Mouse (Mus musculus): ENCODE measurements around the gene Ooep. TPM values are rescaled to one million over a fixed set of nuclear protein-coding genes. Genes with fewer than 3 reads are reported as not detected.
"Not testable (repeated sequence)": the region's sequence is repeated elsewhere in the genome, so short reads cannot be mapped to it uniquely, and the experiment has no call there.

Gene Ooep
- polyA plus RNA-seq, 1 experiment from 2014 or later, result 0.66 TPM

DNA sequence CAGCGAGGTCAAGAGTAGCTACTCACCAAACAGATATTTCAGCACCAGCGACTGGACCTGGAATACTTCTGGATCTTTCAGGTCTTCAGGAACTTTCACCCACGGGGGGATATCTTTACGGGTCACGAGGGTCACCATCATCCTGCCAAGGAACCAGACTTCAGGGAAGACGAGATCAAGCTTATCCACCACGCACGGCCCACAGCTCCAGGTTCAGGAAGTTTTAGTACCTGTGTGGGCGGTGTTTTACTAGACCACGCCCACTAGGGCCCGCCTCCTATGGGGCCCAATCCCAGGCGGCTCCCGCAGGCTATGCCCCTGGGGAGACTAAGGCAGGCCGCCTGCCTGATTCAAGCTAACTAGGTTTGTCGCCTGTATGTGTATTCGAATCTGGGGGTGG is 10.6 kb downstream of the Ooep start, which contains the start of gene Dppa5a:
Gene Dppa5a, minus strand, starts transcription at position 219 of the 400 bp plus-strand sequence.
- 80% methylated on average over 16 of the region's 16 CpGs for WGBS
- H3K36me3 ChIP-seq (ENCODE audit: control insufficient read depth, insufficient read depth, low read length); H3K4me2 ChIP-seq (ENCODE audit: low read length); H3K9ac ChIP-seq (ENCODE audit: low read length); H3K27ac ChIP-seq (replicated peaks in 1 of 2; ENCODE audit: control insufficient read depth in 1 of 2, insufficient read depth in 1 of 2, low read depth in 2 of 2, low read length in 2 of 2); H3K4me1 ChIP-seq (ENCODE audit: control insufficient read depth in 2 of 2, insufficient read depth in 2 of 2, low read length in 2 of 2); H3K4me3 ChIP-seq (ENCODE audit: control insufficient read depth in 1 of 2, insufficient read depth in 1 of 2, low read depth in 1 of 2, low read length in 2 of 2); H3K27me3 ChIP-seq (ENCODE audit: control insufficient read depth, insufficient read depth, low read length); H3K9me3 ChIP-seq (ENCODE audit: control insufficient read depth, low read length); ATAC-seq (ENCODE audit: insufficient number of reproducible peaks, insufficient read depth, low FRiP score, low read depth): not testable (repeated sequence)

- no peaks in the 10 kb centered on the region for H3K4me1 ChIP-seq (ENCODE audit: control insufficient read depth in 2 of 2, insufficient read depth in 2 of 2, low read length in 2 of 2)
- no peaks in the 10 kb centered on the region for H3K36me3 ChIP-seq (ENCODE audit: control insufficient read depth, insufficient read depth, low read length)
- H3K4me2 ChIP-seq (ENCODE audit: low read length), result no peak overlapping the region
- H3K27me3 ChIP-seq (ENCODE audit: control insufficient read depth, insufficient read depth, low read length), result no peaks in the 10 kb centered on the region
- H3K27ac ChIP-seq (replicated peaks in 1 of 2; ENCODE audit: control insufficient read depth in 1 of 2, insufficient read depth in 1 of 2, low read depth in 2 of 2, low read length in 2 of 2), result no peak overlapping the region
- no peak for ATAC-seq (ENCODE audit: insufficient number of reproducible peaks, insufficient read depth, low FRiP score, low read depth)
- H3K9ac ChIP-seq (ENCODE audit: low read length), result no peak overlapping the region
- H3K9me3 ChIP-seq (ENCODE audit: control insufficient read depth, low read length), result no peaks in the 10 kb centered on the region
- 60% methylated on average over 13 of the region's 13 CpGs for WGBS
- no peak overlapping the region for H3K4me3 ChIP-seq (ENCODE audit: control insufficient read depth in 1 of 2, insufficient read depth in 1 of 2, low read depth in 1 of 2, low read length in 2 of 2)
These were observed 12.5 kb downstream of the Ooep start for GRCm38 (mm10) chr9:78365850-78366544.

GRCm38 (mm10) chr9:78364701-78365100 is 13.8 kb downstream of the Ooep start:
- Histone ChIP-seq H3K27ac (replicated peaks in 1 of 2; ENCODE audit: control insufficient read depth in 1 of 2, insufficient read depth in 1 of 2, low read depth in 2 of 2, low read length in 2 of 2) (no peak overlapping the region), H3K27me3 (ENCODE audit: control insufficient read depth, insufficient read depth, low read length) (no peaks in the 10 kb centered on the region), H3K4me2 (ENCODE audit: low read length) (no peak overlapping the region), H3K4me3 (ENCODE audit: control insufficient read depth in 1 of 2, insufficient read depth in 1 of 2, low read depth in 1 of 2, low read length in 2 of 2) (no peak overlapping the region), H3K4me1 (ENCODE audit: control insufficient read depth in 2 of 2, insufficient read depth in 2 of 2, low read length in 2 of 2) (no peaks in the 10 kb centered on the region), H3K9ac (ENCODE audit: low read length) (no peak overlapping the region), H3K36me3 (ENCODE audit: control insufficient read depth, insufficient read depth, low read length) (no peaks in the 10 kb centered on the region), H3K9me3 (ENCODE audit: control insufficient read depth, low read length) (no peaks in the 10 kb centered on the region)
- no peak for ATAC-seq (ENCODE audit: insufficient number of reproducible peaks, insufficient read depth, low FRiP score, low read depth)
- WGBS, result 87% methylated on average over 6 of the region's 6 CpGs

DNA sequence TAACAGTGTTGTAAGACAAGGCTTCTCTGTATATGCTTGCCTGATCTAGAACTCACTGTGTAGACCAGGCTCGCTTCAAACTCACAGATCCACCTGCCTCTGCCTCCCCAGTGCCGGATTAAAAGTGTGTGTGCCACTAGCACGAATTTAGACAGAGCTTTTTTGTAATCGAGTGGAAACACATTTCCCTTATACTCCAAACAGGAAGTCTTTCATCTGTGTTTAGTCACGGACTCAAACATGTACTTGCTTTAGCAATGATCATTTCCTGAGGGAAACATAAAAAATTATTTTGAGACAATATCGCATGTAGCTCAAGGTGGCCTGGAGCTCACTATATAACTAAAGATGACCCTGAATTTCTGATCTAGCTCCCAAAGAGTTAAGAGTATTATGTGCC is 15.2 kb downstream of the Ooep start:
- H3K27ac ChIP-seq (replicated peaks in 1 of 2; ENCODE audit: control insufficient read depth in 1 of 2, insufficient read depth in 1 of 2, low read depth in 2 of 2, low read length in 2 of 2), result no peak overlapping the region
- ATAC-seq (ENCODE audit: insufficient number of reproducible peaks, insufficient read depth, low FRiP score, low read depth), result no peak
- H3K36me3 ChIP-seq (ENCODE audit: control insufficient read depth, insufficient read depth, low read length), result no peaks in the 10 kb centered on the region
- 60% methylated on average over 6 of the region's 6 CpGs for WGBS
- H3K27me3 ChIP-seq (ENCODE audit: control insufficient read depth, insufficient read depth, low read length), result no peaks in the 10 kb centered on the region
- H3K9ac ChIP-seq (ENCODE audit: low read length), result no peak overlapping the region
- no peak overlapping the region for H3K4me2 ChIP-seq (ENCODE audit: low read length)
- H3K9me3 ChIP-seq (ENCODE audit: control insufficient read depth, low read length), result no peaks in the 10 kb centered on the region
- H3K4me1 ChIP-seq (ENCODE audit: control insufficient read depth in 2 of 2, insufficient read depth in 2 of 2, low read length in 2 of 2), result no peaks in the 10 kb centered on the region
- no peak overlapping the region for H3K4me3 ChIP-seq (ENCODE audit: control insufficient read depth in 1 of 2, insufficient read depth in 1 of 2, low read depth in 1 of 2, low read length in 2 of 2)

DNA sequence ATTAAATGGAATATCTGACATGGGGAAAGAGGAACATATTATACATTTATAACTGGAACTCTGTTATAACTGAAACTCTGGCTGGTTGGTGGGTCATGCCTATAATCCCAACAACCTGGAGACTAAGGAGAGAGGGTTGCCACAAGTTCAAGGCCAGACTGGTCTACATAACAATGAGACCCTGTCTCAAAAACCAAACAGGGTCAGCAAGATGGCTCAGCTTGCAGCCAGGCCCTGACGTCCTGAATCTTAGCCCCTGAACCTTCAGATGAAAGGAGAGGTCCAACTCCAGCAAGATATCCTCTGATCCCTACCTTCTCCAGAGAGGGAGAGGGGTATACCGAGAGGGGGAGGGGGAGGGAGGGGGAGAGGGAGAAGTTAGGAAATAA is 18.0 kb downstream of the Ooep start:
- H3K27ac ChIP-seq (replicated peaks in 1 of 2; ENCODE audit: control insufficient read depth in 1 of 2, insufficient read depth in 1 of 2, low read depth in 2 of 2, low read length in 2 of 2), result no peak overlapping the region
- H3K9me3 ChIP-seq (ENCODE audit: control insufficient read depth, low read length), result no peaks in the 10 kb centered on the region
- H3K4me2 ChIP-seq (ENCODE audit: low read length), result no peak overlapping the region
- no peak overlapping the region for H3K4me3 ChIP-seq (ENCODE audit: control insufficient read depth in 1 of 2, insufficient read depth in 1 of 2, low read depth in 1 of 2, low read length in 2 of 2)
- no peaks in the 10 kb centered on the region for H3K27me3 ChIP-seq (ENCODE audit: control insufficient read depth, insufficient read depth, low read length)
- H3K36me3 ChIP-seq (ENCODE audit: control insufficient read depth, insufficient read depth, low read length), result no peaks in the 10 kb centered on the region
- H3K4me1 ChIP-seq (ENCODE audit: control insufficient read depth in 2 of 2, insufficient read depth in 2 of 2, low read length in 2 of 2), result no peaks in the 10 kb centered on the region
- ATAC-seq (ENCODE audit: insufficient number of reproducible peaks, insufficient read depth, low FRiP score, low read depth), result no peak
- H3K9ac ChIP-seq (ENCODE audit: low read length), result no peak overlapping the region
- 51% methylated on average over 2 of the region's 2 CpGs for WGBS

GRCm38 (mm10) chr9:78359750-78360483 is 18.6 kb downstream of the Ooep start:
- WGBS, result 82% methylated on average over 6 of the region's 6 CpGs

DNA sequence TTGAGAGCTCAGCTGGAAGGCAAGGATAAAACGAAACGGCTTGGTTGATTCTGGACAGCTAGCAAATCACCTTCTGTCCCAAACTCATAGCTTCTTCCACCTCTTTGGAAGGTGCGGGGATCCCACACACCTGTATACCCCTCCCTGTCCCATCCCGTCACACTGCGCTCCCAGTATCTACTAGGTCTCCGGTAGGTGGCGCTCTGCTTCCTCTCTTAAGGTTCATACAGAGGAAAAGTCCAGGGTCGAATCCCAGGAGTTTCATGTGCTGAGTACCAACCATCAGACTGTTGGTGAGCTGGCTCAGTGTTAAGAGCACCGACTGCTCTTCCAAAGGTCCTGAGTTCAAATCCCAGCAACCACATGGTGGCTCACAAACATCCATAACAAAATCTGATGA is 20.5 kb downstream of the Ooep start:
- Histone ChIP-seq H3K36me3 (ENCODE audit: control insufficient read depth, insufficient read depth, low read length) (no peaks in the 10 kb centered on the region), H3K4me1 (ENCODE audit: control insufficient read depth in 2 of 2, insufficient read depth in 2 of 2, low read length in 2 of 2) (no peaks in the 10 kb centered on the region), H3K4me2 (ENCODE audit: low read length) (no peak overlapping the region), H3K4me3 (ENCODE audit: control insufficient read depth in 1 of 2, insufficient read depth in 1 of 2, low read depth in 1 of 2, low read length in 2 of 2) (no peak overlapping the region), H3K9me3 (ENCODE audit: control insufficient read depth, low read length) (no peaks in the 10 kb centered on the region), H3K27me3 (ENCODE audit: control insufficient read depth, insufficient read depth, low read length) (no peaks in the 10 kb centered on the region), H3K9ac (ENCODE audit: low read length) (no peak overlapping the region), H3K27ac (replicated peaks in 1 of 2; ENCODE audit: control insufficient read depth in 1 of 2, insufficient read depth in 1 of 2, low read depth in 2 of 2, low read length in 2 of 2) (no peak overlapping the region)
- WGBS, result 12% methylated on average over 9 of the region's 9 CpGs
- ATAC-seq (ENCODE audit: insufficient number of reproducible peaks, insufficient read depth, low FRiP score, low read depth), result no peak

More at GRCm38 (mm10) chr9:78359750-78360483, 18.6 kb downstream of the Ooep start:
- Histone ChIP-seq H3K27ac (replicated peaks in 1 of 2; ENCODE audit: control insufficient read depth in 1 of 2, insufficient read depth in 1 of 2, low read depth in 2 of 2, low read length in 2 of 2) (no peak overlapping the region), H3K4me3 (ENCODE audit: control insufficient read depth in 1 of 2, insufficient read depth in 1 of 2, low read depth in 1 of 2, low read length in 2 of 2) (no peak overlapping the region), H3K4me1 (ENCODE audit: control insufficient read depth in 2 of 2, insufficient read depth in 2 of 2, low read length in 2 of 2) (no peaks in the 10 kb centered on the region), H3K27me3 (ENCODE audit: control insufficient read depth, insufficient read depth, low read length) (no peaks in the 10 kb centered on the region), H3K9ac (ENCODE audit: low read length) (no peak overlapping the region), H3K9me3 (ENCODE audit: control insufficient read depth, low read length) (no peaks in the 10 kb centered on the region), H3K4me2 (ENCODE audit: low read length) (no peak overlapping the region), H3K36me3 (ENCODE audit: control insufficient read depth, insufficient read depth, low read length) (no peaks in the 10 kb centered on the region)
- ATAC-seq (ENCODE audit: insufficient number of reproducible peaks, insufficient read depth, low FRiP score, low read depth), result no peak
